Comparison of ENCODE assay signal across 20 mouse cellular contexts in genomic region chr17:30331380-30331779, GRCm38 (mm10).
DNase-seq lines count a peak whose midpoint lies in the region; TF ChIP-seq lines count a peak whose summit lies in the region.
"Had no signal": no experiment of that assay in that cellular context is flagged by ENCODE, and none has a peak within 500 bp of the region (broad histone marks: within the 10 kb centered on the region; RNA-seq: fewer than 3 reads in every experiment).

No protein-coding gene starts in this region.

- DNase-seq in gastrocnemius, adult 2 months: peak; percentile 53
- no peak for DNase-seq in gastrocnemius, postnatal 25 days
- peak; percentile 35 for DNase-seq in gastrocnemius, postnatal 14 days
- DNase-seq in gastrocnemius, adult 18-20 months (ENCODE audit: low spot score): no peak
- DNase-seq in skeletal muscle tissue, adult 2 months (ENCODE audit: low read depth, low spot score): peak; percentile 27
- DNase-seq: adrenal gland, adult 8-10 months; adrenal gland, postnatal 14 days; adrenal gland, postnatal 36 days; B cell, adult 2 months; cerebellum, adult 11-12 months; cerebellum, adult 2 months; cerebellum, adult 9-10 months; cerebellum, postnatal 10 days; cerebellum, postnatal 36 days; embryo, embryonic 11 days had no signal

- no peak overlapping the region for H3K4me3 ChIP-seq in gastrocnemius, adult 2 months
- H3K4me3 ChIP-seq: embryonic facial prominence, embryonic 13.5 days; embryonic facial prominence, embryonic 15.5 days; erythroblast, embryonic 14.5 days; forebrain, embryonic 10.5 days; forebrain, embryonic 12.5 days had no signal

- H3K27ac ChIP-seq in gastrocnemius, adult 2 months: peak overlapping the region; percentile 25
- H3K27ac ChIP-seq: embryonic facial prominence, embryonic 13.5 days; embryonic facial prominence, embryonic 15.5 days; forebrain, embryonic 10.5 days; forebrain, embryonic 12.5 days had no signal

- TF ChIP-seq CTCF in gastrocnemius, adult 2 months (IDR thresholded peaks at IDR 0.05): no peak

- intact Hi-C loops in gastrocnemius, adult 2 months (cut with DNase I): no loop called here
- intact Hi-C loops in gastrocnemius, postnatal 14 days (cut with DNase I; ENCODE audit: low total_unique reads): no loop called here

Comparison
In these comparisons a context has a peak if more than half of its experiments do, and no peak if none do; other contexts are left out.
1. DNase-seq: peak in gastrocnemius, adult 2 months (single experiment), gastrocnemius, postnatal 14 days (single experiment) and skeletal muscle tissue, adult 2 months (single experiment); none in gastrocnemius, postnatal 25 days (single experiment) and gastrocnemius, adult 18-20 months (single experiment).